ENCODE assay signal across 8 mouse cellular contexts in the genomic region with DNA sequence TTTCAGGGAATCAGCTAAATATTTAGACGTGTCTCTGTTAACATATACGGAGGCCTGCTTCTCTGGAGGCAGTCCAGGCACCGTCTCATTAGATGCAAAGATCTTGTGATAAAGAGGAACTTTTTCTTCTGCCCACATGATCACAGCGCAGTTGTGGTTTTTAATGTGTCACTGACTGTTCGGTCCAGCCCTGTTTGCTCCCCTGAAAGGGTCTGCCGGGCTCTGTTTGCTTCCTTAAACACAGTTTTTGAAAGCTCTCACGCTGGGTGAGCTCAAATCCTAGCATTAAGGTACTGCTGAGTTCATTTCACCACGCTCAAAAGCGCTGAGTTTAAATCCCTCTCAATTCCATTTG. TPM values are rescaled to one million over a fixed set of nuclear protein-coding genes. Genes with fewer than 3 reads are reported as not detected.
DNase-seq lines count a peak whose midpoint lies in the region; ATAC-seq and TF ChIP-seq lines count a peak whose summit lies in the region.

No protein-coding gene starts in this region.

- no peak for TF ChIP-seq POLR2A in myocyte (IDR thresholded peaks at IDR 0.05; ENCODE audit: insufficient read length, low read depth)

- H3ac ChIP-seq in myocyte (ENCODE audit: control insufficient read depth, insufficient read length), result no peak overlapping the region

- H3K36me3 ChIP-seq in kidney, embryonic 15.5 days, result no peaks in the 10 kb centered on the region
- no peaks in the 10 kb centered on the region for H3K36me3 ChIP-seq in embryonic facial prominence, embryonic 13.5 days
- no peaks in the 10 kb centered on the region for H3K36me3 ChIP-seq in limb, embryonic 11.5 days (ENCODE audit: control insufficient read depth, insufficient read depth, low read length)
- no peaks in the 10 kb centered on the region for H3K36me3 ChIP-seq in myocyte (ENCODE audit: control insufficient read depth, insufficient read depth)

- H3K9me3 ChIP-seq in kidney, embryonic 15.5 days (replicated peaks), result no peaks in the 10 kb centered on the region
- no peaks in the 10 kb centered on the region for H3K9me3 ChIP-seq in embryonic facial prominence, embryonic 13.5 days
- no peaks in the 10 kb centered on the region for H3K9me3 ChIP-seq in limb, embryonic 11.5 days (ENCODE audit: control insufficient read depth, low read length)

- no peak overlapping the region for H3K4me3 ChIP-seq in kidney, embryonic 15.5 days (replicated peaks)
- no peak overlapping the region for H3K4me3 ChIP-seq in embryonic facial prominence, embryonic 13.5 days
- no peak overlapping the region for H3K4me3 ChIP-seq in limb, embryonic 11.5 days (ENCODE audit: low read depth, low read length)
- no peak overlapping the region for H3K4me3 ChIP-seq in myocyte

- no peak for DNase-seq in kidney, adult 9 months
- DNase-seq in limb, embryonic 11.5 days (ENCODE audit: low spot score), result no peak
- DNase-seq in yolk sac, embryonic 10.5 days (ENCODE audit: low spot score), result no peak
- DNase-seq in layer of hippocampus, postnatal 14 days (ENCODE audit: low spot score in 2 of 2), result no peak

- H3K9ac ChIP-seq in kidney, embryonic 15.5 days, result no peak overlapping the region
- no peak overlapping the region for H3K9ac ChIP-seq in embryonic facial prominence, embryonic 13.5 days
- 0 out of 2 replicates have a peak overlapping the region, but pooled peaks have one; percentile 14 for H3K9ac ChIP-seq in limb, embryonic 11.5 days (ENCODE audit: low read length)

- 21% methylated on average over 9 of the region's 9 CpGs for WGBS in kidney, embryonic 15.5 days
- WGBS in embryonic facial prominence, embryonic 13.5 days, result 7% methylated on average over 9 of the region's 9 CpGs
- WGBS in limb, embryonic 11.5 days, result 9% methylated on average over 9 of the region's 9 CpGs

- peak overlapping the region; percentile 34; the same call in 1 of the 2 replicates for H3K27ac ChIP-seq in kidney, embryonic 15.5 days
- no peak overlapping the region for H3K27ac ChIP-seq in embryonic facial prominence, embryonic 13.5 days
- no peak overlapping the region for H3K27ac ChIP-seq in limb, embryonic 11.5 days (replicated peaks; ENCODE audit: low read depth, low read length)

- H3K27me3 ChIP-seq in kidney, embryonic 15.5 days, result no peaks in the 10 kb centered on the region
- H3K27me3 ChIP-seq in embryonic facial prominence, embryonic 13.5 days, result no peaks in the 10 kb centered on the region
- no peaks in the 10 kb centered on the region for H3K27me3 ChIP-seq in limb, embryonic 11.5 days (ENCODE audit: control insufficient read depth, insufficient read depth, low read length)
- no peaks in the 10 kb centered on the region for H3K27me3 ChIP-seq in myocyte (ENCODE audit: control insufficient read depth, insufficient read depth, insufficient read length)

- H3K4me2 ChIP-seq in kidney, embryonic 15.5 days, result peak overlapping the region; percentile 40; the same call in 1 of the 2 replicates
- peak overlapping the region; percentile 46; the same call in 1 of the 2 replicates for H3K4me2 ChIP-seq in embryonic facial prominence, embryonic 13.5 days
- no peak overlapping the region for H3K4me2 ChIP-seq in limb, embryonic 11.5 days (ENCODE audit: low read depth, severe bottlenecking)
- peak overlapping the region; percentile 37 for H3K4me2 ChIP-seq in myocyte (ENCODE audit: low read depth)

- ATAC-seq in kidney, embryonic 15.5 days (replicated peaks; ENCODE audit: low FRiP score), result no peak
- ATAC-seq in embryonic facial prominence, embryonic 13.5 days (ENCODE audit: insufficient number of reproducible peaks, insufficient read depth, low FRiP score, low TSS enrichment, low read depth), result no peak
- ATAC-seq in limb, embryonic 11.5 days (ENCODE audit: insufficient number of reproducible peaks, low FRiP score, low TSS enrichment, low read depth), result no peak
- ATAC-seq in erythroblast, adult 5-6 weeks (replicated peaks; ENCODE audit: low FRiP score, poor library complexity, severe bottlenecking), result no peak

- peaks cover 36% of the 10 kb centered on the region for H3K4me1 ChIP-seq in kidney, embryonic 15.5 days
- H3K4me1 ChIP-seq in embryonic facial prominence, embryonic 13.5 days, result peaks cover 17% of the 10 kb centered on the region
- peaks cover 24% of the 10 kb centered on the region for H3K4me1 ChIP-seq in limb, embryonic 11.5 days (ENCODE audit: control insufficient read depth, insufficient read depth, low read length)

- H3K79me2 ChIP-seq in myocyte (ENCODE audit: control insufficient read depth, insufficient read depth), result no peaks in the 10 kb centered on the region

TF ChIP-seq in myocyte, 11 proteins besides CTCF, POLR2A, EP300 and RAD21:
- TF ChIP-seq TCF3 (IDR thresholded peaks at IDR 0.05; ENCODE audit: insufficient read length, low read depth) (no peak), TCF12 (IDR thresholded peaks at IDR 0.05; ENCODE audit: insufficient read depth, poor library complexity, severe bottlenecking) (no peak), SRF (IDR thresholded peaks at IDR 0.05; ENCODE audit: control insufficient read depth, insufficient read length, low read depth) (no peak), MAX (IDR thresholded peaks at IDR 0.05; ENCODE audit: low read depth) (no peak), CEBPB (IDR thresholded peaks at IDR 0.05; ENCODE audit: insufficient read depth, poor library complexity, severe bottlenecking) (no peak), REST (IDR thresholded peaks at IDR 0.05; ENCODE audit: insufficient read depth, insufficient read length) (no peak), POLR2AphosphoS2 (IDR thresholded peaks at IDR 0.05; ENCODE audit: insufficient read length, low read depth) (no peak), MYOD1 (IDR thresholded peaks at IDR 0.05; ENCODE audit: control insufficient read depth in 1 of 3, insufficient read length in 2 of 3, low read depth in 2 of 3) (no peak), MYOG (IDR thresholded peaks at IDR 0.05; ENCODE audit: control insufficient read depth in 1 of 3, insufficient read depth in 1 of 3, insufficient read length in 2 of 3, low read depth in 2 of 3) (no peak), E2F4 (IDR thresholded peaks at IDR 0.05; ENCODE audit: insufficient read depth) (no peak), USF1 (IDR thresholded peaks at IDR 0.05; ENCODE audit: low read depth) (no peak)
TF ChIP-seq in myocyte: peak in this region for 0.

RNA-seq across cellular contexts. Expression of gene Cdk15, which starts 59.3 kb away (rescaled TPM):
- polyA plus RNA-seq in kidney, embryonic 15.5 days (2015; fragmentation: Nextera tagmentation; extraction: Ambion mirVana), result 0.64 and 0.74 TPM in 2 replicates
- 0.67 and 1.1 TPM in 2 replicates for polyA plus RNA-seq in embryonic facial prominence, embryonic 13.5 days (2015; fragmentation: Nextera tagmentation; extraction: Ambion mirVana)
- polyA plus RNA-seq in limb, embryonic 11.5 days (2014; fragmentation: Nextera tagmentation; extraction: Ambion mirVana), result 0.13 and 0.21 TPM in 2 replicates
- 0.44 TPM for polyA plus RNA-seq in myocyte (2012; fragmentation: generic; extraction: Trizol)
- not detected in 2 replicates for total RNA-seq in erythroblast, adult 5-6 weeks (2015; ENCODE audit: low replicate concordance)
- total RNA-seq in erythroblast, adult 5-6 weeks (2017; ENCODE audit: low replicate concordance), result not detected in 2 replicates
- total RNA-seq in layer of hippocampus, postnatal 14 days (2021), result 1 to 10 TPM in 1 of 2 experiments, under 1 TPM in 1; 0.65 to 1.0 TPM
